8 mouse cellular contexts compared by ENCODE assay signal in genomic region chr11:116274045-116274666, GRCm38 (mm10). TPM values are rescaled to one million over a fixed set of nuclear protein-coding genes. Genes with fewer than 3 reads are reported as not detected.
DNase-seq lines count a peak whose midpoint lies in the region; ATAC-seq lines count a peak whose summit lies in the region.

Gene Srp68, minus strand, starts transcription at chr11:116274217.

- 2% methylated on average over 32 of the region's 32 CpGs for WGBS in hindbrain, embryonic 15.5 days

- no peaks in the 10 kb centered on the region for H3K27me3 ChIP-seq in hindbrain, embryonic 15.5 days

- H3K36me3 ChIP-seq in hindbrain, embryonic 15.5 days, result peaks cover 18% of the 10 kb centered on the region

- ATAC-seq in hindbrain, embryonic 15.5 days (ENCODE audit: low FRiP score, low read depth), result peak; percentile 99

- peak within 1 kb of the TSS; percentile 82 for H3K4me2 ChIP-seq in hindbrain, embryonic 15.5 days

- peak; percentile 90 for DNase-seq in T-cell, adult 2 months (ENCODE audit: low spot score)
- peak; percentile 95 to 96 for DNase-seq in cerebellum, postnatal 36 days
- DNase-seq in frontal cortex, postnatal 36 days (ENCODE audit: low spot score in 2 of 2), result peak; percentile 96 to 97
- peak; percentile 84 for DNase-seq in left cerebral cortex, adult 11 months (ENCODE audit: low spot score)
- DNase-seq in lung, postnatal 4 days, result peak; percentile 95
- peak; percentile 91 for DNase-seq in retina, postnatal 7 days (ENCODE audit: low read depth, low spot score)
- peak; percentile 86 for DNase-seq in urinary bladder, adult 2 months (ENCODE audit: low spot score)

- peak within 1 kb of the TSS; percentile 92 for H3K27ac ChIP-seq in hindbrain, embryonic 15.5 days (replicated peaks)

- H3K4me1 ChIP-seq in hindbrain, embryonic 15.5 days (replicated peaks), result peaks cover 31% of the 10 kb centered on the region

- no peaks in the 10 kb centered on the region for H3K9me3 ChIP-seq in hindbrain, embryonic 15.5 days

- peak within 1 kb of the TSS; percentile 81 for H3K4me3 ChIP-seq in hindbrain, embryonic 15.5 days

- H3K9ac ChIP-seq in hindbrain, embryonic 15.5 days, result peak within 1 kb of the TSS; percentile 78

RNA-seq across cellular contexts. Expression of gene Srp68, which starts in this region (rescaled TPM):
- polyA plus RNA-seq in hindbrain, embryonic 15.5 days (2015; fragmentation: Nextera tagmentation; extraction: Ambion mirVana), result 63.9 and 66.1 TPM in 2 replicates
- 75.0 and 78.3 TPM in 2 replicates for polyA plus RNA-seq in urinary bladder, adult 2 months (2012; rRNA removed)

Comparison
In these comparisons a context has a peak if more than half of its experiments do, and no peak if none do; other contexts are left out.
1. Peak in every context shown above with its lines: DNase-seq, ATAC-seq, H3K4me3 ChIP-seq and H3K27ac ChIP-seq.